Mouse (Mus musculus) skeletal muscle tissue, adult 2 months (tissue): ENCODE measurements around the gene Bmp6.

Experiments
- DNase-seq: peaks from one replicate; pipeline ENCODE4 v3.0.0-alpha.2; 2012; ENCODE audit warnings: low read depth, low spot score

The Bmp6 gene

DNA sequence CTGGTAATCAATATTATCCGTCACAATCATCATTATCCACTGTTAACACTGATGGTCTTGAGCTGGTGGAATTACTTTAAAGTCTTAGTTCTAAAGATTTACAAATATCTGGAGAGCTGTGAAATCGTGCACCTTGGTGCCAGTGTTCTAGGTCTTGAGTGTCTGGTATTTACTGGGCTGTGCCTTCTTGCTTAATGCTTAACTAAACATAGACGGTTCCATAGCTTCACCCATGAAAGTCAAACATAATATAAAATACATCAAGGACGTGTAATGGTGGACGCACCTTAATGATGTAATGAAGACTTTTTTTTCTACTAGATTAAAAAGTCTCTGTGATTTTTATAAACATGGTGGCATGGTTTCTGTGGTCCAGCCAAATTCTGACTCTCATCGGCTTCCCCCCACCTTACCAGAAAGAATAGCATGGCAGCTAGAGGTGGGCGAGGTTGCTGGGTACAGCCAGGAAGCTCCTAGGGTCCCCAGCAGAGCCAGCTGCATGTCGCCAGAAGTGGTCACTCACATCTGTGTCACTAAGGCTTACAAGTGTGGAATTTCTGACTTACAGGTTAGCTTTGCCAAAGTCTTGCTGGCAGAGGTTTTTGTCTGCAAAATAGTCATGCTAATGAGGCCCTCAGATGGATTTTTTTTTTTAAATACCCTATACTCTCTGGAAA is 200.0 kb downstream of the Bmp6 start:
- no peak for DNase-seq

DNA sequence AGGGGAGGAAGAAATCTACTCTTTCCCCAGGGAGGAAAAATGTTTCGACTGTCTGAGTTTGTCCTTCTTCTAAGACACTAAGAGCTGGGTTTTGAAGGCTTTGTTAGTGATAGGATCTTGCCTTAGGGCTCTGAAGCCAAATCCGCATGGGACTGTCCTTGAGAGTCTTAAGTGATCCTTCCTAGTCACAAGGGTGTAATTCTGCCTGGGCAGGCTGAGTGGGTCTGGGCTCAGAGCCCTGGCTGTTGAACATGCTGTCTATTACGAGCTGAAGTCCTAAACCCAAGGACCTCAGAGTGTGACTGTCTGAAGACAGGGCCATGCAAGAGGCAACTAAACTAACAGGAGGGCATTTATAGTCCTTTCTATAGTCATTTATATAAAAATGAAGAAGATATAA is 200.6 kb downstream of the Bmp6 start:
- peak; percentile 88 for DNase-seq

DNA sequence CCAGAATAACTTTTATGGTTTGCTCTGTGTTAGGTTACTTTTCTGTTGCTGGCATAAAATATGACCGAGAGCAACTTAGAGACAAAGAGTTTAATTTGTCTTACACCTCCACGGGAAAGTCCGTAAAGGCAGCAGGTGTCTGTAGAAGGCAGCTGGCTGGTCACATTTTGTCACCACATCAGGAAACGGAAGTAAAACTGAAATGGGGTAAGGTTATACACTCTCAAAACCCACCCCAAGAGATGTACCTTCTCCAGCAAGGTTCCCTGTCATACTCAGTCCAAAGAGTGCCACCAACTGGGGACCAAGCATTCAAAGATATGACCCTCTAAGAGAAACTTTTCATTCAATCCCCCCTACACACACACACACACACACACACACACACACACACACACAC is 201.8 kb downstream of the Bmp6 start:
- DNase-seq = no peak

DNA sequence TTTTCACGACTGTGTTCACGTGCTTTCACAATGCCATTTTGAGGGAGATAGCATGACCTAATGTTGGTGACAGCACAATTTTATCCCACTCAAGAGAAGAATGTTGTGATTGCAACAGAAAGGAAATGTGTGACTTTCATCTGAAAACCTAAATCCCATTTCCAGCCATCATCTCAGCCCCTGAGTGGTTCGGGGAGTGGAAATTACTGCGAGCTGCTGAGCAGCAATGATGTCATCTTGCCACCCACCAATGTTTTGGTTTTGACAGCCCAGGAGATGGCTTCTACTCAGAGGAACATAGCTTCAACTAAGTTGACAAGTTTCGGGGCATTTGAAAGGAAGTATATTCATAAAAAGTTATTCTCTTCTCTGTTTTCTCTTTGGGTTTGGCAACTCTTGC is 202.8 kb downstream of the Bmp6 start:
- no peak for DNase-seq

DNA sequence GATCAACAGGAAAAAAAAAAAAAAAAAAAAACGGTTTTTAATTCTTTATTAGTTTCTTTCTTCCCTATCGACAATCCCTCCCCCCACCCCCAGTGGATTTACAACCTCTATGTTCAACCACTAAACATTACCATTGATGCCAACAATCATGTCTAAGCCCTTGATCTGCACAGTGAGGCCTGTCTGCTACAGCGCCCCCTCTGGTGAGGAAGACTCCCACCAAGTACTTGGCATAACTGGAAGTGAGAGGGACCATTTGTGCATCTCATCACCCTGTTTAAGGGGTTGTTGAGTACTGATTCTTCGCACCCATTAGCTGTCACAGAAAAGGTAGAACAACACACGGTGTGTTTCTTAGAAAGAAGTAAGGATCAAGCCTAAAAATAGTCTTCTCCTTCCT is 203.8 kb downstream of the Bmp6 start:
- DNase-seq = no peak
